Mouse (Mus musculus): Measurements from ENCODE around the gene Nisch.

Nisch gene

DNA sequence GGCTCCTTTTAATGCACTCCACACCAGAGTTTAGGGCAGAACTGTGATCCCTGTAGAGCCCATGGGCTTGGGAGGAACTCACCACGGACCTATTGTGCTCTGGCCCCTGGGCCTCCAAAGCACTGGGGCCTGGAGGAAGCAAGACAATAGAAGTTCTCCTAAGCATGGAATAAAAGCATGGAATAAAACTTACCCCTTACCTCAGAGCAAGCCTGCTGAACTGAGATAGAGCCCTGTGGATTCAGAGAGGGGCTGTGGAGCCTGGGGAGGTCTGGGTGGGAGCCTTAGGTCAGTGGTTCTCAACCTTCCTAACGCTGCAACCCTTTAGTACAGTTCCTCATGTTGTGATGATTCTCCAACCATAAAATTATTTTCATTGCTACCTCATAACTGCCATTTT lies at the start of gene Nisch:
Nisch (minus strand) TSS at position 101 of the 400 bp plus-strand sequence.
- DNase-seq: no peak

DNA sequence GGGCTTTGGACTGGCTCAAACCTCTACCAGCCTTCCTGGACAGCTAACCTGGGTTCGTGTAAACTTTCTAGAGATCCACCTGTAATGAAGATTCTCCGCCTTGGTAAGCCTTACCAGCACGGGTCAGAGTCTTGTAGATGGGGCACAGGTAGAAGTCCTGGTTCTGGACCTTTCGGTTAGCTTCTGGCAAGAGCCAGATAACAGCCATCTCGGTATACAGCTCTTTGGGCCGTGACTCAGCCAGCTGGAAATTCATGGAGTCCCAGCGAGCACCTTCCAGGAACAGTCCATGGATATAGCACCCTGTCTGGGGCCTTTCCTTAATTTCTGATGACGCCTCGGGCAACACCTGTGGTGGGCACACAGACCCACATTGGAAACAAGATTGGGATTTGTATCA lies 44.2 kb upstream of the Nisch start:
- DNase-seq: no peak

DNA sequence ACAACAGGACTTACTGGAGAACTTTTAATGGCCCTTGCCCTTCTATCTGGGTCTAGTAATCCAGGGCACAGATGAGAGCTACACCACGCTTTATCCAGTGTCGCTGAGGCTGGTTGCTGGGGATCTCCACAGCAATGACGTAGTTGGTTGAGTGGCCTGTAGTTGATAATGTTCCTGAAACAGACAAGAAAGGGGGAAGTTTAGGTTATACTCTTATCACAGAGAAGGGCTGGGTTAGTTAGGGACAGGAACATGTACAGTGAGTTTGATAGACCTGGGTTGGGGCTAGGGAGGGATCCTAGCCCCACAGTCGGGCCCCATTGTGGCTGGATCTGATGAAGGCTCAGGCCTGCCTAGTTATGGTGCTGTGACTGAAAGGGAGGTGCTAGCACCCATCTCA lies 43.6 kb upstream of the Nisch start:
- DNase-seq: no peak

DNA sequence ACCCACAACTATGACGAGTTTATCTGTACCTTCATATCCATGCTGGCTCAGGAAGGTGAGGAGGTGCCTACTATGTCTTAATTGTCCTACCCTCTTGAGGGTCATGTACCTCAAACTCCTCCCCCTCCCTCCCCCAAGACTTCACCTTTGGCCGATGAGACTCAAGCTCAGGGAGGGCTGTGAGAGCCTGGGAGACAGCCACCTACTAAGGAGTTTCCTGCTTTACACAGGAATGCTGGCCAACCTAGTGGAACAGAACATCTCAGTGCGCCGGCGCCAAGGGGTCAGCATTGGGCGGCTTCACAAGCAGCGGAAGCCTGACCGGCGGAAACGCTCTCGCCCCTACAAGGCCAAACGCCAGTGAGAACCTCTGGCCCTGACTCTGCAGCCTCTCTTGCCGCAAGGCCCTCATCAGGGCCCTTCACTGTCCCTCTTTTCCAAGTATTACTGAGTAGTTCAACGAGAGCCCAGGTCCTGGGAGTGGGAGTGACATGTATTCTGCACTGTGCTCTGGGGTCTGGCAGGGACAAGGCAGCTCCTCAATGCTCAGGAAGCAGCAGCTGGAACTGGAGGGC lies 41.8 kb upstream of the Nisch start:
- no peak for DNase-seq

DNA sequence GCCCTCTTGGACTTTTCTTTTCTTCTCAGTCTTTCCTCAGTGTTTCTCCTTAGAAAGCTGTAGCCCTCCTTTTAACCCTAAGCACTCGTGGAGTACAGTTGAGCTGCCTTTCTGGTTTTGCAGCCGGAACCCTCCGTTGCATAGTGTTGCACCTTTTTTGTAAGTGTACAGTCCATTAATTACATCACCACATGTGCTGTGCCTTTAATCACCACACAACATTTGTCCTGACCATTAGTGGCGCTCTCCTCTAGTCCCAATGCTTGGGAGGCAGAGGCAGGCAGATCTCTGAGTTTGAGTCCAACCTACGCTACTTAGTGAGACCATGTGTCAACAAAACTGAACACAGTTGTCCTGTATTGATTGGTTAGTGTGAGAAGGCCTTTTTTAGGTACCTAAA lies 35.3 kb upstream of the Nisch start:
- DNase-seq: no peak

DNA sequence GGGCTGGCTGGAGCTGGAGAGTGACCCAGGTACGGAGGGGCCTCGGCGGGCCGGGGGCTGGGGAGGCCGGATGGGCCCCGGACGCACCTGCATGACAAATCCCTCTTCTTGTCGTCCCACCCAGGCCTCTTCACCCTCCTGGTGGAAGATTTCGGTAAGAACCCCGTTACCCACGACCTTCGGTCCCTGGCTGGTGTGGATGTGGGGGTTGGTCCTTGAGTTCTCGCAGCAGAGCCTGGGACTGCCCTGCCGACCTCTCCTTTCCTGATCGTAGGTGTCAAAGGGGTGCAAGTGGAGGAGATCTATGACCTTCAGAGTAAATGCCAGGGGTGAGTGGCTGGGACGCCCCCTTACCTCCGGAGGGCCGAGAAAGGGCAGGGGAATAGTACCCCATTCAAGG lies 34.9 kb upstream of the Nisch start:
- no peak for DNase-seq

DNA sequence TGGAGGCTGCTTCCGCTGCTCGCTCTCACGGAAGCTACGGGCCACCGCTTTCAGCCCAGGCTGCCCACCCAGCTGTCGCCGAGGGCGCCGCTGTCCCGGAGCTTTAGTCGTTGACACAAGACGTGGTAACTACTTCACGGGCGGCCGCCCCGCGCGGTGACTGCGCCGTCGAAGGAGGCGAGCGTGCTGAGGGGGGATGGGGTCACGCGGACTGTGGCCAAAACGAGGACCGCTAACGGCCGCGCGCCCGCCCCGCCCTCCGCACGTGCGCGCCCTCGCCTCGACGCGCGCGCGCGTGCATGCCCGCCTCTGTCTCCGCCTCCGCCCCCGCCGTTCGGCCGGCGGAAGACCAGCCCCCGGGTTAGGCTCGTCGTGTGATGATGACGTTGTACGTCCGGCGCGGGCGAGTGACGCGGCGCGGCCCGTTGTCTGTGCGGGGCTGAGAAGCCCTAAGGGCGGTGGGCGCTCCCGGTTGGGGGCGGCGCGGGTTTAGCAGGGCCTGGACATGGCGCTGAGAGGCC lies 34.4 kb upstream of the Nisch start, which contains the start of the genes Phf7 and Bap1:
Phf7 (minus strand) TSS at position 234 of the 521 bp plus-strand sequence.
Bap1 (plus strand) TSS at position 367 of the 521 bp plus-strand sequence.
- DNase-seq: peak; percentile 99

DNA sequence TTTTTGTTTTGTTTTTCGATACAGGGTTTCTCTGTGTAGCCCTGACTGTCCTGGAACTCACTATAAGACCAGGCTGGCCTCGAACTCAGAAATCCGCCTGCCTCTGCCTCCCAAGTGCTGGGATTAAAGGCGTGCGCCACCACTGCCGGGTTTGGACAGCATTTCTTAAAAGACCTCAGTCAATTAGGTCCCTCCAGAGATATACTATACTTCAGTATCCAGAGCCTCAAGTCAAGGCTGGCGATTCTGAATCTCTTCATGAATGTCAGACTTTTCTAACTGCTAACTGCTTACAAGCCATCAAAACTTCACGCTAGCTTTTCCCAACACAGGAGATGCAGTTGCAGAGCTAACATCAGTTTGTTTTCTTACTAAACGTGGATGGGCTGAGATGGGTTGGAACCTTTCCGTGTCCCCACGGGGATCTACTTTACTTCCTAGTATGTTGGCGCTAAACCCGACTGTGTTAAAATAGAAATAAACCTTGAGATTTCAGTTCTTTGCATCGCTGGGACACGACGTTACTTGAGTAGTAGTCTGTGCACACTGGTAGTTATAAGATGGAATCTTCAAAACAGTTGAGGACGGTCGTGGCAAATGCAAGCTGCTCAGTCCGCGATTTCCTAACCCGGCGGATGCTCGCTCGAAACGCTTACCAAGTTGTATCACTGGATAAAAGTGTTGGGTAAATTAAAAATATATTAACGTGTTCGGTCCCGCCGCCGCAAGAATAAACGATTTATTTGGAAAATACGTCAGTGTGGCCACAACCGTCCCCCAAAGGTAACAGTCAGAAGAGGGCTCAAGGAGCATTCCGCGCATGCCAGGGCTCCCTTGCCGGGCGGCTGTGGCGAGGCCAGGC lies 33.7 kb upstream of the Nisch start:
- no peak for DNase-seq

DNA sequence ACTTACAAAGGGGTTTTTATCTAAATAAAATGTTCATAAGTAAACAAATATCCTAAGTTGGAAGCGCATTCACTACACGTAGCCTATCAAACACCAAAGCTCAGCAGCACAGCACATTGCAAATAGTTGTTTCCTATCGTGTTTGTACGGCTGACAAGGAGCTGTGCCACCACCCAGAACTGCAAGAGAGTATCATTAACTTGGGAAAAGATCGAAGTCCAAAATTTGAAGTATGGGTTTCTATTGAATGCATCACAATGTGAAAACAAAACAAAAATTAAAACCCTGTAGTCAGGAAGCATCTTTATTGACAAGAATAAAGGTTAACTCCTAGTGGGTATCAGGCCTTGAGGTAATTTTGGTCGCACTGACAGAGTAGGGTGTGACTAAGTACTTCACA lies 31.6 kb upstream of the Nisch start:
- no peak for DNase-seq

DNA sequence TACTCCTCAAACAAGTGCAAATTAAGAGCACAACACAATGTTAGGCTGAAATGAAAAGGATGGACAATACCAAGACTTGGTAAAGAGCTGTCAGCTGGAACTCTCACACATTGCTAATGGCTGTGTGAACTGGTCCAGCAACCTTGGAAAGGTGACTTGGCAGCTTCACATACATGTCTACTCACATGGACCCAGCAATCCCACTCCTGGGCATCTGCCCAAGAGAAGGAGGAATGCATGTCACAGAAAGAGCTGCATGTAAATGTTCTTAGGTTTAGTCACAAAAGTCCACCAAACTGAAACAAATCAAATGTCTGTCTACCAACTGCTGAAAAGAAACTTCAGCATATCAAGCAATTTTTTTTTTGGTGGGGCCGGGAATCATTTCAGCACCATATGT lies 29.2 kb upstream of the Nisch start:
- DNase-seq: no peak

DNA sequence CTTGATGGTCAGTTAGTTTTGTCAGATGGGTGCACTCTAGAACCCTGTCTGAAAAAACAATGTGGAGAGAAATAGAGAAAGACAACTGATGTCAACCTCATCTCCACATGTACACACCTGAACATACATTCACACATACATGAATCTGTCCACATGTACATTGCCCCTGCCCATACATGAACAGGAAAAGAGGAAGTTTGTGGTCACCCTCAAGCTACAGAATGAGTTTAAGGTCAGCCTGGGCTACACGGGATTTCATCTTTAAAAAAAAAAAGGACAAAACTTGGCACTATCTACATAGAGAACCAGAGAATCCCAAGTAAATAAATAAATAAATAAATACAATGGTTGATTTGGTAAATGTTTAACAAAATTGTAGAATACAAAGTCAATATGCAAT lies 28.0 kb upstream of the Nisch start:
- DNase-seq: no peak

DNA sequence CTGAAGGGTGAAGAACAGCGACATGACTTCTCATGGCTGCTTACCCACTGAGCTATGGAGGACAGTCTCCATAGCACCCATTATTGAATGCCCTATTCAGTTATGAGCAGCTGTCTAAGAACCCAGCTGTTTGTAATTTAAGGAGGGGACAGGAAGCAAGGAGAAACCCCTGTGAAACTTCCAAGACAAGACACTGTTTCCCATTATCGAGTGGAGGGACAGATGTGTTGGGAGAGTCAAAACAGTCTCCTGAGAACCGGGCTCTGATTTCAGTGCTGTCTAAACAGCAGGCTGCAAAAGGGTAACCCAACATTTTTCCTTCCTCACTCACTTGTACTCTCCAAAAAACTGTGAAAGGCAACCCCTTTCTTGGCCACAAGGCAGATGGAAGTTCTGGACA lies 23.8 kb upstream of the Nisch start:
- DNase-seq: no peak

DNA sequence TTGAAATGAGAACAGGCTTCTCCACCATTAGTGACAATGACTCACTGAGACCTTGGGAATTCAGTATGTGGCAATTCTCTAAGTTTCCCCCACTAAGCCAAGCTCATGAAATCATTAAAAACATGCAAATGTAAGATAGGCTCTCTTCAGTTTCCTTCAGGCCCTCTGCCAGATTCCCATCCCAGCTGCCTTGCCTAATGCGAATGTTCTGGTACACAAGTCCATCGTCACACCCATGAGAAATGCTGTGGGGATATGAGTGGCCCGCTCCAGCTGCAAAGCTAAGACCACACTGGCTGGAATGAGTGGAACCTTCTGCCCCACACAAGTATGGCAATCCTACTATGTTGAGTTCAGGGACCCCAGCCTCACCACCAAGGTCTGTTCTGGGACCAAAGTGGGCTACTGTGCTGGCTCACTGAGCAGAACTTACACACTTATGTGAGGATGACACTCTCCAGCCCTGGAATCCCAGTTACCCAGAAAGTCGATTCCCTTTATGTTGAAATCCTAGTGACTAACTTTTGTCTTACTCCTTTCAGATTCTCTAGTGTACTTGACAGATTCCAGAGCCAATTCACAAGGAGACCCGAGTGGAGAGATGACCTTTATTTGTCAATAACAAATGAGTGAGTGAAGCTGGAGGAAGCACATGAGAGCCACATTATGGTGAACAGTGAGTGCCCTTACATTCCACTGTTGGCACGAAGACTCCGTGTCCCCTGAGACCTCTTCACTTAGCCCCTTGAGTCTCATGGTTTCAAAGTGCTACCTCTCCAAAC lies 20.5 kb upstream of the Nisch start:
- no peak for DNase-seq

DNA sequence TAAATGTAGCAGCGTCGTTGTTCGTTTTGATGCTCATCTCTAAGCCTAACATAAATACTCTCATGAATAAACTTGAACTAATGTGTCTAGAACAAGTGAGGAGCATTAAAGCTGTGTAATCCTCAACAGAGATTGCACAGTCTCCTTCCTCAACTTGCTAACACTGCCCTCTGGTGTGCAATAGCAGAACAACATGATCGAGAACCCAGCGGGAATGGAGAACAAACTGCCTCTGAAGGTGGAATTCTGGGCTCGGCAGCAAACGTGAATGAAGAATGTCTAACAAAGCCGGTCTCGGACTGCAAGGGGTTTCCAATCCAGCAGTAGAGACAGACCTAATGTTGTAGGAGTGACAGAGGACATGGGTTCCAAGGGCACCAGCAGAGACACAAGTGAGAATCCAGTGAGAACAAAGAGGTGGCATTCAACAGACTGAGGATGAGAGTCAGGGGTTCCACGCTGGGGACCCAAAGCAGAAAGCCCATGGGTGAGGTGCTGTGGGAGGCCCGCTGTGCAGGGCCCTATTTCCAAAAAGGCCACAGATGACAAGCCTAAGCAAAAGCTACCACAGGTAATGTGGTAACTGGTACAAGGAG lies 17.3 kb upstream of the Nisch start:
- DNase-seq: peak; percentile 81 to 83

DNA sequence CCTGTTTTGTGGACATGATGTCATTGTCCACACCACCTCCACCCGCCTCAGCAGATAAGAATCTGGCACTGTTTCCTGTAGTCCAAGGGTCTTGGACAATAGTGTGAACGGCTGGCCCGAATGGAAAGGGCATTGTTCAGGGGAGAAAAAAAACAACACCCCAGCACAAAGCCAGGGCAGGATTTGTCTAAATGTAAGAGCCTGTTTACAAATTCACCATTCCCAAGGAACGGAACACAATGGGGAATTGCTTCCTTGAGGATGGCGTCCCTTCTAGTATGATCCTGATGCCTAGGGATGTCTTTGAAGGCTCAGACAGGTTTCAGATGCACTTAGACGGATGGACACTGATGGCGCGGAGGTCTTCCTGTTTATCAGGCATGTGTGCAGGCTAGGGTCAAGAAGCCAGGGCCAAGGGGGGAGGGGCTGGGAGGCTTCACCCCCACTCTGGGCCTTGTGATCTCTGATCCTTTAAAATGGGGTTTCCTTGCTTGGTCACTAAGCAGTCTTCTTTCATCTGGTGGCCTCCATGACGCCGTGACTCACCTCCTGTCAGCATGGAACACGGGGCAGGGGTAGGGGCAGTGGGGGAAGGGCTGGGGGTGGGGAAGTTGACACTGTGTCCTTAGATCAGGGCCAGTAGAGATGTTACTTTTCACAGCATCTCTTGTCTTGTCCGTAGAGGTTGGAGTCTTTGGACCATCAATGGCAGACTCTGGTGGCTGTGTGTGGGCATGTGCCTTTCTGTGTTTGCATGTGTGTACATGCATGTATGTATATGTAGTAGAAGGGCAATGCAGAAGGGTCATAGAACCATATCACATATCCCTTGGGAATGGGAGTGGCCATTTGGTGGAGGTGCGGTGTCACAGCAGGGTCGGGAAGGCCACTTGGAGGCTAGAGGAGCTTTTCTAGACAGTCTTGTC lies 16.6 kb upstream of the Nisch start:
- DNase-seq: no peak

DNA sequence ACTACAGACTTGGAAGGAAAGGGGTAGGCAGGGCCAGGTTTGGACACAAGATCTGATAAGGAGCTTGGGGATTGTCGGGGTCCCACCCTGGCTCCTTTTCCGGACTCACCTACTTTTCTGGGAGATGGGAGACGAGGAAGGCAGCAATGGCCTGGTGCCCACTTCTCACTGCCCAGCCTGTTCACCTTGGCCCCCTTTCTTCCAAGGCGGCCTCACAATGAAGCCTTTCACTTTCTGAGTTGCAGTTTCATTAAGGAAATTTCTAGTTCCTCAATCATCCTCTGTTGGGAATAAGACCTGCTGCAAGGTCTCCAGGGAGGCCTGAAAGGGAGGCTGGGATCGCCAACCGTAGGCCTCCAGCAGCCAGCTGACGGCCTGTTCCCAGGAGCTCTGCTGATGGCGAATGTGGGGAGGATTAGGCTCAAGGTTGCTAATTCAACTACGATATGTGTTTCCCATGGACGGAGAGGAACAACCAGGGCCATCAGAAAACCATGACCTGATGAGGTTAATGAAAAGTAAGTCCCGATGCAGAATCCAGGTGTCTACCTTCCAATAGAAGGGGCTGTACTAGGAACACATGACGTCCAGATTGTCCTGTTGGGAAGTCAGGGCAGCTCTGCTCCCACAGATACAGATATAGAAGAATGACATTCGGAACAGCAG lies 15.8 kb upstream of the Nisch start:
- no peak for DNase-seq

DNA sequence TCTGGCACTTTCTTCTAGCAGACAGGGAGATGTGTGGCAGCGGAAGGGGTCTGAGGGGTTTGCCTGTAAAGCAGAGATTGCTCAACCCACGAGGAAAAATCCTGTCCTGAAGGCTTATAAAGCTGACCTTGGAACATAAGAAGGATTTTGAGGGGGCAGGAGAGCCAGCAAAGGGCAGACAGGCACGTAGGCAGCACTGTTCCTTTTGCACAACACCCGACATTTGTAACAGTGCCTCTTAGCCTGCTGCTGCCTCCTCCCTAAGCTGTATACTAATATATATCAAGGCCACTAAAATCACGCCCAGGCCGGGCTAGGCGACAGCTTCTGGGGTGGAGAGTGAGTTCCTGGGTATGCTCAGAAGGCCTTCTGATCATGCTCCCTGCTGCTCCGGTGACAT lies 13.7 kb upstream of the Nisch start:
- no peak for DNase-seq

DNA sequence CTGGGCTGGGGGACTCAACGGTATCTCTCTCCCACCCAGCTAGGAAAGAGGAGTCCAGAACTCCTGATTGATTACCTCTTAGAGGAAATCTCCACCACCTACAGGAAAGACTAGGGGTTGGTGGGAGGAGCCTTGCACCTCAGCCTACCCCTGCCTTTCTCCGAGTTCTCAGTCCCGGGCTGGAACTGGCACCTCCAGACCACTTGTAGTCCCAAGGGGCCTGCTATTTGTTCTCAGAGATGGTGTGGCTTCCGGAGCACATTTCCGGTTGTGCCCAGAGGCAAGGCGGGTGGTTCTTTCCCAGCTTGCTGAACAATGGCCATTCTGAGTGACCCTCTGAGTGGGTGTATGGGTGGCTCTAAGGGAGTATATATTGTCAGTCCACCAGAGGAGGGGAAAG lies 11.5 kb upstream of the Nisch start:
- peak; percentile 63 to 66 for DNase-seq

DNA sequence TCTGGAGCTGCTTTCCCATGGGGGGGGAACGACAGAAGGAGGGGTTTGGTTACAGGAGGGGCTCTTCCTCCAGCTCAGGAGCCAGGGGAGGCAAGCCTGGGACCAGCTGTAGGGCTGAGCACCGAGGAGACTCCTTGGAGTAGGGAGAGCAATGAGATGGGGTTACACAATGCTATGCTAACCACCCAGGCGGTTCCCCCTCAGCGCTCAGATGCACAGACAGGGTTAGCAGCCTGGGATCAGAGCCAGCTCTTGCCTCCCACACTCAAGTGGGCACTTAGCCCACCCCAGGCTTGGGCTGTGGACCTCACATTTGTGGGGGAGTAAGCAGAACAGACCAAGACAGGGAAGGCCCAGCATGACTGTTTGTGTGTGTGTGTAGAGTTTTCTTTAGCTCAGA lies 10.2 kb upstream of the Nisch start:
- no peak for DNase-seq

DNA sequence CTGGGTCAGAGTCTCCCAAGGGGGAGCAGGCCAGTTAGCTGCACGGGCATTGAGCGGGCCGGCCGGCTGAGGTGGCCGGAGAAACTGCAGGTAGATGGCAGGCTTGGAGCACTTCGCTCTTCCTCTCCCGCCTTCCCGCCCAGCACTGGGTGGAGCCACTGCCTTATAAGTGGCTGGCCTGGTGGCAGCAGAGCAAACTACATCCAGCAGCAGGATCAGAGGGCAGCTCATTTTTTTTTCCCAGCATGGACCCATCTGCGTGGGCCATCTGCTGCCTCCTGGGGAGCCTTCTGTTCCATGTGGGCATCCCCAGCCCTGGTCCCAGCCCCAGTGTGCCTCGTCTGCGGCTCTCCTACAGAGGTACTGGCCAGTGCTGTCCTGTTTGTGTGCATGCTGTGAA lies 920 bp upstream of the Nisch start, which contains the start of gene Sema3g:
Sema3g (plus strand) TSS at position 195 of the 400 bp plus-strand sequence.
- DNase-seq: peak; percentile 61 to 67

Data from B cell, adult 2 months (primary cell).